9 mouse cellular contexts compared by ENCODE assay signal in genomic region chr1:168969402-168969801, GRCm38 (mm10).
DNase-seq lines count a peak whose midpoint lies in the region; ATAC-seq and TF ChIP-seq lines count a peak whose summit lies in the region.
"Had no signal": no experiment of that assay in that cellular context is flagged by ENCODE, and none has a peak within 500 bp of the region (broad histone marks: within the 10 kb centered on the region; RNA-seq: fewer than 3 reads in every experiment).

No protein-coding gene starts in this region.

- H3K27ac ChIP-seq in lung, embryonic 14.5 days (ENCODE audit: low read depth), result peak overlapping the region; percentile 63

- ATAC-seq in lung, embryonic 14.5 days (ENCODE audit: insufficient read depth), result peak; percentile 62; the same call in 1 of the 2 replicates

- no peak for TF ChIP-seq CTCF in lung, embryonic 14.5 days (IDR thresholded peaks at IDR 0.05; ENCODE audit: low read depth)

- DNase-seq in heart, adult 11 months, result peak; percentile 48
- no peak for DNase-seq in heart, adult 9 months (ENCODE audit: low spot score in 2 of 2)
- DNase-seq in lung, embryonic 14.5 days, result peak; percentile 77
- no peak for DNase-seq in lung, adult 18-20 months
- DNase-seq in embryo, embryonic 11.5 days (ENCODE audit: low read depth, low spot score), result peak; percentile 11
- peak; percentile 1 for DNase-seq in lung, postnatal 25 days (ENCODE audit: low spot score)
- no peak for DNase-seq in layer of hippocampus, adult 18-20 months (ENCODE audit: low spot score in 2 of 2)
- DNase-seq in left cerebral cortex, postnatal 10 days (ENCODE audit: extremely low spot score in 1 of 2, low spot score in 2 of 2), result no peak
- DNase-seq: cerebellum, postnatal 36 days had no signal

- intact Hi-C loops in left cerebral cortex, postnatal 10 days (cut with DNase I), result no loop called here

- peak overlapping the region; percentile 39 for H3K4me2 ChIP-seq in lung, embryonic 14.5 days

- no peaks in the 10 kb centered on the region for H3K9me3 ChIP-seq in lung, embryonic 14.5 days (ENCODE audit: low read depth, low read length)

- no peaks in the 10 kb centered on the region for H3K4me1 ChIP-seq in lung, embryonic 14.5 days (ENCODE audit: insufficient read depth)

- WGBS in lung, embryonic 14.5 days, result 23% methylated on average over 5 of the region's 5 CpGs

- no peaks in the 10 kb centered on the region for H3K36me3 ChIP-seq in lung, embryonic 14.5 days (ENCODE audit: insufficient read depth)

- H3K27me3 ChIP-seq in lung, embryonic 14.5 days (ENCODE audit: insufficient read depth, low read length), result no peaks in the 10 kb centered on the region

- H3K4me3 ChIP-seq in lung, embryonic 14.5 days (ENCODE audit: low read depth, low read length), result no peak overlapping the region

- no peak overlapping the region for H3K9ac ChIP-seq in lung, embryonic 14.5 days

Comparison
In these comparisons a context has a peak if more than half of its experiments do, and no peak if none do; other contexts are left out.
1. DNase-seq: peak in heart, adult 11 months (single experiment), lung, embryonic 14.5 days (single experiment), embryo, embryonic 11.5 days (single experiment) and lung, postnatal 25 days (single experiment); none in heart, adult 9 months (0 of 2), lung, adult 18-20 months (0 of 2), layer of hippocampus, adult 18-20 months (0 of 2) and left cerebral cortex, postnatal 10 days (0 of 2).